Mouse (Mus musculus): ENCODE measurements around the gene Cib1. TPM values are rescaled to one million over a fixed set of nuclear protein-coding genes. Genes with fewer than 3 reads are reported as not detected.

Cib1 gene
- total RNA-seq, 2 experiments from 2014 or later = 5.8 to 8.5 TPM

DNA sequence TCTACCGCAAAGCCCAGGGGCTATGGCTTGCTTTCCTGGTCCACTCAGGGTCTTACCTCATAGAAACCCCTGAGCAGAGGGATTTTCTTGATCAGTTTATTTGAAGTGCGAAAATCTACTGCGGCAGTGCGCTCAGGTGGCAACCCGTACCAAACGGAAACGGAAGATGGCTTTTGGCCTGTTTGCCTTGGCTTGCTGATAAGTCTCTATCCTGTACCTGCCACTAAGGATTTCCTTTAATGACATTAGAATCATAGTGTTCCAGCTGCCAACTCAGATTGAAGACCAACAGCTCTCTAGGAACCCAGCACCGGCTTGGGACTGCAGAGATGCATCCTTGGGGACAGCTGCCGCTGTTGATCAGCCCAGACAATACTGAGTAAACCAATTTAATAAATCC is 1.2 kb upstream of the Cib1 start:
- no peak for DNase-seq

DNA sequence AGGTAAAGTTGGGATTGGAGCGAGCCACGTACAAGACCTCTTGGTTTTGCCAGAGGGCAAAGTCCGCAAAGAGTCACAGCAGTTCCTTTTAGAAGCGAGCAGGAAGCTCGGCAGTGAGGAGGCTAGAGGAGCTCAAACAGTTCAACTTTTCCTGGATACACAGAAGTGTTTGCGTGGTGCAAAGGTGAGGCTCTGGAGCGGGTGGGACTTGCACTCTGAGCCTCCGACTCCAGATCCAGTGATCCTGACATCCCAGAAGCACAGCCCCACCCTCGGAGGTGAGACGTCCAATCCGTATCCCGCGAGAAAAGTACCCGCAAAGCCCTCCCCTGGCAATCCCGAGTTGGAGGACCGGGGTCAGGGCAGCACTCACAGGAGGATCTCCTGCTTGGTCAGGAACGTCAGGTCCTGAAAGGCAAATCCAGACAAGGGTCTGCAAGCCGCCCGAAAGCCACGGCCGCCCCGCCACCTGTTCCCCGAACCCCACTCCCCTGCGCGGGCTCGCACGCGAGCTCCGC is 583 bp downstream of the Cib1 start:
- DNase-seq = no peak

DNA sequence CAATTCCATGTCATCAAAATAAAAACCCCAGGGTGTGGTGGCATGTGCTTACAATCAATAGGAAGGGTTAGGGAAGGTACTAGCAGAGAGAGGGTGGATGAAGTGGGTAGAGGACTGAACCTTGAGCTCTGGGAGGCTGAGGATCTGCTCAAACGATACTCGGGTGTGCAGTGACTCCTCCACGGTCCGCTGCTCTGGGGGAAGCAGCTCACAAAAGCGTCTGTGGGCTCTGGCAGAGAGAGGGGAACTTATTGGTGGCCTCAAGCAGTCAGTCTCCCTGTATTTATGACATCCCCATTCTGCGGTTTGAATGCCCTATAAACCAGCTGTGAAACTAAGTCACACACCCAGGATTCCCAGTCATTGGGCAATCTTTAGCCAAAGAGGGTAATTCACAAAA is 2.4 kb downstream of the Cib1 start:
- no peak for DNase-seq

DNA sequence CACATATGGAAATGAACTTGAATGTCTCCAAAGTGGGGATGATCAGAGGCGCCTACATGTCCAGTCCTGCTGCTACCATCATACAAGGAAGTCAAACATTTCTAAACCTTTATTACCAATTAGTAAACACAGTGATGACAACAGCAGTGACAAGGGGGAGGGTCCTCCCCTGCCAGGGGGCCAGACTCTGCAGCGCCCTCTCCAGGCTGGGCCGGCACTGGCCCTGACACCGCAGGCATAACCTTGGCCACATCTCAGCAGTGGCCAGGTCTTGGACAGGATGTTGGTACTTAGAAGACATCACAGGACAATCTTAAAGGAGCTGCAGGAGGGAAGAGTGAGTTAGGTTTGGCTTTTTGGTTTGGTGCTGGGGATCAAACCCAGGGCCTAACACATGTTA is 5.5 kb downstream of the Cib1 start:
- no peak for DNase-seq

DNA sequence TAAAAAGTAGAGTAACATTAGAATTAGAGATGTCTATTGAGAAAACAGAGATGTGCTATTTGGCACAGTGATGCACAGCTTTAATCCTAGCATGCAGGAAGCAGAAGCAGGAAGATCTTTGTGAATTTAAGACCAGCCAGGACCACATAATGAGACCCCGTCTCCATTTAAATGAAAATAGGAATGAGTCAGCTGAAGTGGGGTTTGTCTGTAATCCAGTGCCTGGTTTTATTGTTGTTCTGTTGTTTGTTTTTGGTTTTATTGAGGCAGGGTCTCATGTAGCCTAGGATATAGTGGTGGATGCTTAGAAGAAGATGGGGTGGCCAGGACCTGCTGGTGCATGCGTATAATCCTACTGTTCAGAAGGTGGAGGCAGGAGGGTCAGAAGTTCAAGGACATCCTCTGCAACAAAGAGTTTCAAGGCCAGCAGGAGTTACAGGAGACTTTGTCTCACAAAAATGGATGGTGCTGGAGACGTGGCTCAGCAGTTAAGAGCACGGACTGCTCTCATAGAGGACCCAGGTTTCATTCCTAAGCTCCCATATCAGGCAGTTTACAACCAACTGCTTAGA is 11.3 kb downstream of the Cib1 start:
- DNase-seq = no peak

DNA sequence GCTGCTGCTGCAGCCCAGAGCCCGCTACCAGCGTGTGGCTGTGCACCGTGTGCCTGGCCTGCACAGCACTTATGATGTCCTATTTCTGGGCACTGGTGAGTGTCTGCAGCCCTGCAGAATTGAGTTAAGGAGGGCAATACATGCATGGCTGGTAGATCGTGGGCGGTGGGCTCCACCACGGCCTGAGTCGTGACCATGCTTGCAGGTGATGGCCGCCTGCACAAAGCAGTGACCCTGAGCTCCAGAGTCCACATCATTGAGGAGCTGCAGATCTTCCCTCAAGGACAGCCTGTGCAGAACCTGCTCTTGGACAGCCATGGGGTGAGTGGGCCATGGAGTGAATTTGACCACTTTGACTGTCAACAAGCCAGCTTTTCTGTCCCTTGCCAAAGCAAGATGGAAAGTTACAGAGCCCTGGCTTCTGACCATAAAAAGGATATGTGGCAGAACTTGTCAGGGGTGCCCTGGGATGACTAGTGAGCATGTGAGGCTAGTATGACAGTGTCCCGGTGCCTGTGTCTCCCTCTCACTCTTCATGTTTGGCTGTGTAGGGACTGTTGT is 12.3 kb downstream of the Cib1 start:
- no peak for DNase-seq

DNA sequence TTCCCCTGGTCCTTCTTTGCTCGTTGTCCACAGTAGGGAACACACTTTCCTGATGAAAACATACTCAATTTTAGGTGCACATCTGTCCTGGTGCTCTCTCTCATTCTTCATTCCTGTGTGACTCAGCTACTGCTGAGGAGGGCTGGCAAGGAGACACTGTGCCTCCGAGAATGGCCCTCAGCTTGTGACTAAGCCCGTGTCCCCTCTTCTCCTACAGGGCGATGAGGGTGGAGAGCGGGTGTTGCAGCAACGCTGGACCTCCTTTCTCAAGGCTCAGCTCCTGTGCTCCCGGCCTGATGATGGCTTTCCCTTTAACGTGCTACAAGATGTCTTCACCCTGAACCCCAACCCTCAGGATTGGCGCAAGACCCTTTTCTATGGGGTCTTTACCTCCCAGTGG is 13.9 kb downstream of the Cib1 start:
- DNase-seq = no peak

DNA sequence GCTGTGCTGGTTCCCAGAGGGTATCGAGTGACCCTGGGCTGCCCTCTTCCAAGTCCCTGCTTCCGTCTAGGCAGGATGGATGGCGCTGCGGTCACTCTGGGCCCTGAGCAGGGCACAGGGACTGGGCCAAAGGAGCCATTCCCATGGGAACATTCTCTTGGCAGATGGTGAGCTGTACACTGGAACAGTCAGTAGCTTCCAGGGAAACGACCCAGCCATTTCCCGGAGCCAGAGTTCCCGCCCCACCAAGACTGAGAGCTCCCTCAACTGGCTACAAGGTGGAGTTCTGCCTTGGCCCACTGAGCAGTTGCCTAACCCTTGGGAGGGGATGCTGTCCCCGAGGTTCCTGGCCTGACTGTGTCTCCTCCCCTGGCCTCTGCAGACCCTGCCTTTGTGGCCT is 16.0 kb downstream of the Cib1 start:
- peak; percentile 75 for DNase-seq

DNA sequence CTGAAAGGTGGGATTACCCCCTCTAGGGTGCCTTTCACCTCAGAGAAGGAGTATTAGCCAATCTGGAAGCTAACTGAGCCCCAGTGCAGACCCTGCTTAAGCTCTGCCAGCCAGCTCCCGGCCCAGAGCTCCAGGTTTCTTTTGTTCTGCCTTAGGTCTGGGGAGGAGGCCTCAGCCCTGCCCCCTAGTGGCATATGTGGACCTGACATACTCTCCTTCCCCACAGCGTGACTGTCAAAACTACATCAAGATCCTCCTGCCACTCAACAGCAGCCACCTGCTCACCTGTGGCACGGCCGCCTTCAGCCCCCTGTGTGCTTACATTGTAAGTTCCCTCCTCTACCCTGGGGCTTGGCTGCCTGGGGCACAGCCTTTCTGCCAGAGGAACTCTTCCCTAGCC is 17.2 kb downstream of the Cib1 start:
- peak; percentile 43 for DNase-seq

DNA sequence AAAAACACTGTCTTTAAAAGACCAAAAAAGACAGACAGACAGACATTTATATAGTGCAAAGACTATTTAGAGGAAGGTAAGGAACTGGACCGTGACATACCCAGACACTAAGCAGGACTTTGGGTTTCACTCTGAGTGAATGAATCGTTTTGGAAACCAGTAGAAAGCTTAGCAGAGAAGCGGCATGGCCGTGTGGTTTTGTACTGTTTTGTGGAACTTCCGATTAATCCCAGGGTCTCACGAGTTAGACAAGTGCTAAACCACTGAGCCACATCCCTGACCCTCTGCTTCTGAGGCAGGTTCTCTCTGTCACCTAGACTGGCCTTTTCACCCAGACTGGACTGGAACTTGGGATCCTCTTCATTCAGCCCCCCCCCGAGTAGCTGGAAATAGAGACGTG is 18.2 kb downstream of the Cib1 start:
- DNase-seq = no peak

DNA sequence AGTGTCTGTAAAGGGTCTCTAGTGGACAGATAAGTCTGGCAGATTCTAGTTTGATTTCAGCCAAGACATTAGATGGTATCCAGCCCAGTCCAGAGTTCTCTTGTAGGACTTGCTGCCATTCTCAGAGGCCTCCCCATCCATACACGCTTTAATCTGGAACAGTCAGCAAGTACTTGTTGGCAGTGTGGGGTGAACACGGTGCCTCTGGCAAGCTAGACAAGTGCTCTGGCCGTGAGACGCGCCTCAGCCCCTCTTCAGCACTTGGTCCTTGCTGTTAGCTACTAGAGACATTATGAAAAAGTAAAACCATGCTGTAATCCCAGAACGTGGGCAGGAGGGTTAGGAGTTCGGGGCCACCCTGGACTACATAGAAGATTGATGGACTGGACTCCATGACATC is 19.0 kb downstream of the Cib1 start:
- no peak for DNase-seq

DNA sequence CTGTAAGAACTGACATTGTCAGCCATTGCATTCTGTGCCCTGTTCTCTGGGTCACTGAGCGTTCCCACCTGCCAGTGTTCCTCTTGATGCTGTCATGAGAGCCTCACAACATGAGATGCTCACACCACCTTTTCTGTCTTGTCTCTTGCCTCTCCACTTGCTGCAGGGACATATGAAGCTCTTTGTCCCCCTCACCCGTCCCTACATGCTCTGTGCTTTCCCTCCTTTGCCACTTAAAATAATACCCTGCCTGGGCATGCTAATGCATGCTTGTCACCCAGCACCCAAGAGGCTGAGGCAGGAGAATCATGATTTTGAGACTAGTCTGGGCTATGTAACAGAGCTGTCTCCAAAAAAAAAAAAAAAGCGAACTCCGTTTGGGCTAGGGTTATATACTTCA is 21.6 kb downstream of the Cib1 start:
- no peak for DNase-seq

DNA sequence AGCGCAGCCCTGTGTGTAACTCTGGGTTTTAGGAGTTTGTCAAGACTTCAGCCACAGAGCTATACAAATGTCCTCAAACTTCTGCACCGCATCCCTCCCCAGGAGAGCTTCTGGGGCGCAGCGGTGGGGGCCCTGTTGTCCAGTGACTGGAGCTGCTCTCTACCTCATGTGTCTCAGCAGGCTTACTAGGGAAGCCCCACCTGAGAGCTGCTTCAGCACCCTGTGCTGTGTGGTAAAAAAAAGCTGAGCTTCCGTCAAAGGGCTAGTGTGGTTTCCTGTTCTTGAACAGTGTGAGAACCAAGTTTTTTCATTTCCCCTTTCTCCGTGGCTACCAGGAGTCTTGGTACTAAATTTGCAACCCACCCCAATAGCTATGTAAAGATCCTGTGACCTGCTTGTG is 22.9 kb downstream of the Cib1 start:
- no peak for DNase-seq

DNA sequence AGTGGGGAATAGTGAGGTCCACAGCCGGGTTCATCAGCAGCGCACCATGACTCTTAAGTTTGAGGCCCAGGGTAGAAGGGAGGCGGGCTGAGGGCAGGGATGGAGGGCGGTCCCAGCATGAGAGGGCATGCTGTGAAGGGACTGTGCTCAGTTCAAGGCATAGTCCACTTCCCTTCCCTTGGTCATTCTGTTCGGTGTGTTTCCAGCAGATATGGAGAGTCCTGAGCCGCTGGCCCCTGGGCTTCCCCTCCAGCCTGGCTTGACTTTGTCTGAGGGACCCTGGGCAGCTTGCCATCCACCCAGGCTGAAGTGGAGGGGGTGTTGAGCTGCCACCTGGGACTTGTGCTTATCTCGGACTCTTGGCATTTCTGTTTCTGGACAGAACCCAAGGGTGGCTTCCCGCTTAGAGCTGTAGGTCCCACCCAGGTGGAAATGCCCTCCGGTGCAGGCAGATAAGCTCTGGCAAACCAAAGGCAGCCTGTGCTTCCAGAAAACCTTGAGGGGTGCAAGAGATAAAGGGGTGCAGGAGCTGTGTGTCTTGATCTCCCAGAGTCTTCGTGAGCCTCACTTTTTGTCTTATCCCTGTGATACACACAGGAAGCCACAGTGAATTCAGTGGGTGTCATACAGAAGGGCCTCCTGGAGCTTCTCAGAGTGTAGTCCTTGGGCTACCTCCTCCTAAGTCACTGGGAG is 23.7 kb downstream of the Cib1 start:
- no peak for DNase-seq

DNA sequence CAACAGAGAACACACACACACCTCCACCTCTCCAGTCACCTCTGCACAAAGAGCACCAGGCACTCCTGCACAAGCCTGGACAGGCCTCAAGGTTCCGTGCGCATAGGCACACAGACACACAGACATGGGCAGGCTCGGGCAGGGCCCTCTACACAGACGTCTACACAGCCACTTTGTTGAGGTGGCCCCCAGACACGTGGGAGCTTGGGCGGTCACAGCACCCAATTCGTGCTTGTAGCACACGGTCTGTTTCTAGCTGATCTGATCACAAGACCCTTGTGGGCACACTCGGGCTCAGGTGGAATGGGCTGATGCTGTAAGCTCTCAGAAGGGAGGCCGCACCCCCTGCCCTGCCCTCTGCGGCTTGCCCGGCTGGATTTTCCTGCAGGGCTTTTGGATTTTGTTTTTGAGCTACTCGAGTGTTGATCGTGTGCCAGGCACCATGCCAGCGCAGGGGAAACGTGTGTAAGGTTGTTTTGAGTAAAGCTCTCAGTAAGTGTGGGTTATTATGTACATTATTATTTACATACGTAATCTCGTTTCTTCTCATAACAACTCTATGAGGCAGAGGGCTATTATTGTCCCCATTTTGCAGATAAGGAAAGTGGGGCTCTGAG is 24.5 kb downstream of the Cib1 start:
- DNase-seq = no peak

DNA sequence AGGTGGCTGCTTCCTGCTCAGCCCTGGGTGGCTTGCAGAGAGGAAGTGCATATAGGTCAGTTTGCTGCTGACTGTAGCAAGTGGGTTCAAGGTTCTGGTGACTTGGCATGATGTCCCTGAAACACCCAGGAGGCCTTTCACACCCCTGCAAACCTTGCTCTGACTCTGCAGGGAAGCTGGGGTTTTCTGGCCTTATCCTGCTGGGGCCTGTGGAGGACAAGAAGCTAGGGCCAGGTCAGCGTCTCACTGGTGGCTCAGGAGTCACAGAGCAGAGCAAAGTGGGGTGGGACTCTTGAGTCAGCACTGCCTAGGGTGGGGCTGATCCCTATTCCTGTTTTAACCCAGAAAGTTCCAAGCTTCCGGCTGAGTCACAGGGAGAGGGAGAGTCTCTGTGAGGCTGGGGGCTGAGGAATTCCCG is 25.3 kb downstream of the Cib1 start:
- DNase-seq = no peak

DNA sequence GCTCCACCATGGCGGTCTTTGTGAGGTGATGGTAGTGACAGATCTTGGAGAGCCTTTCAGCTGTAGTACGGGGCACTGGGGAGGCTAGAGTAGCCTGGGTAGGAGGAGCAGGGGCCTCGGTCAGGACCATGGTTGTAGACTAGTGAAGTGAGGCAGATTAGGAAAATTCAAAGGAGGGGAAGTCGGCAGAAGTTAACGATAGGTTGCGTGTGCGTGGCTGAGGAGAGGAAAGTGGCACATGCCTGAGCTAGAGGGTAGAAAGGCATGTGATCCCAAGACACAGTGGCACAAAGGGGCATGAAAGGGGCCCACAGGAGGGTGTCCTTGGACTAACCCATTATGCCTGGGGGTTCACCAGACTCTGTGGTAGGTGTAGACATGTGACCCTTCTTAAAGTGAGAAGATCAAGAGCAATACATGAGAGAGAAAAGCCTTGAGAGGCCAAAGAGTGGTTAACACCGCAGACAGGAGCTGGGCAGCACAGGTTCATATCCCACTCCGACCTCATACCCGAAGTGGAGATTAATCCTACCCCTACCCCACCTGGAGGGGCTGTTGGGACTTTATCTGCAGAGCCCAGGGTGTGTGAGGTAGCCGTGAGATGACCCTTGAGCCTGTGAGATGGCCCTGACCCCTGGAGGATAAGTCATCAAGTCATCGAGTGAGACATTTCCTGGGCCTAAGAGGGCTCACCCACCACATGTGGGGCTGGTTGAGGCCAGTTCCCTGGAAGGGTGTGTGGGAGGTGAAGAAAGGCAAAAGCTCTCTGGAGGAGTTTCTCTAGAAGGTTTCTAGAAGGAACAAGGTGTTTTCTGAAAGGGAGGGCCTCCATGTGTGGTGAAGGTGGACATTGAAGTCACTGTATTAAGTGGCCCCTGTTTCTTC is 26.7 kb downstream of the Cib1 start:
- no peak for DNase-seq

DNA sequence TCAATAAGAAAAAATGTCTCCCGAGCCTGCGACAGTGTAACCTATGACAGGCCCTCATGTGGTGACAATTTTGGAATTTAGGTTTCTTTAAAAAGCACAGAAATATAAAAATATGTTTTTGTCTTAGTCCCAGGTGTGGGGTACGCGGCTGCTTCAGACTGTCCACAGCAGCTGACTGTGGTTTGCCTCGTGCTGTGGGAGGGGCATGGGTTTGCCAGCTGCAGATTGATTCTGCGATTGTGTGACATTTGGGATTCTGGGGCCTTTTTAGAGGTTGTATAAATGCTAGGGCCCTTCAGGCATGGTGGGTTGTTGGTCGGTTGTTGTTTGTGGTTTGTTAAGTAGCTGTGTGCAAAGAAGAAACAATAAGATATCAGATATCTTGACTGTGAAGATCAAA is 27.7 kb downstream of the Cib1 start:
- DNase-seq = no peak

DNA sequence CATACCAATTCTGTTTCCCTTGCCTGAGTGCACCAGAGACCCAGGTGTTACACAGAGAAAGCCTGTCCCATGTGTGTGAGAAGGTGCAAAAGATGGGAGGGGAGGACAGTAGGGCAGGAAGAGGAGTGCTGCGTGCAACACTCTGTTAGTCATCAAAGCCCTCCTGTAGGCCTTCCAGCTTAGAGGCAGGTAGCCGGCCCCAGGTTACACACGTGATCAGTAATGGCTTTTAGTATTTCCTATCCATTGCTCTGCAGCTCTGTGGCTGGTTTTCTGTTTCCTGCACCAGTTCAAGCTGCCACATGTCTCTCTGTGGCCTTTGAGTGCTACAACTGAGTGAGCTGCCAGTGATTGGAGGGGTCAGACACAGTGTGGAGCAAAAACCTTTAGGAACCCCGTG is 28.3 kb downstream of the Cib1 start:
- no peak for DNase-seq

DNA sequence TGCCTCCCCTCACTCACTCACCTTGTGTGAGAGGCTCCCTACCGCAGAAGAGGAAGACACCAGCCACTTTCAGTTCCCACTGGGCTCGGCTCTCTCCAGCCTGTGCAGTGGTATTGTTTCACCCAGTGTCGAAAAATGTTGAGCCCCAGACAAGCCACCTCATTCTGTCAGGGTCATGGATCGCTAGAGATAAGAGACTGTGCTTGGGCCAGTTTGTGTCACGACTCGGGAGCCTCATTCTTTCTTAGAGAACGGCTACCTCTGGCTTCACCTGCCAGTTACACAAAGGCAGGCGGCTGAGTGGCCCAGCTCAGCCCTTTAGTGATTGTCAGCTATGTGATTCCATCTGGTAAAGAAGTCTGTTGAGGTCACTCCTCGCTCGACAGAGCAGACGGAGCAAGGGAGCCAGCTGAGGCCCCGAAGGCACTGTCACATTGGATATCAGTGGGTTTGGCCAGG is 28.9 kb downstream of the Cib1 start:
- no peak for DNase-seq

DNA sequence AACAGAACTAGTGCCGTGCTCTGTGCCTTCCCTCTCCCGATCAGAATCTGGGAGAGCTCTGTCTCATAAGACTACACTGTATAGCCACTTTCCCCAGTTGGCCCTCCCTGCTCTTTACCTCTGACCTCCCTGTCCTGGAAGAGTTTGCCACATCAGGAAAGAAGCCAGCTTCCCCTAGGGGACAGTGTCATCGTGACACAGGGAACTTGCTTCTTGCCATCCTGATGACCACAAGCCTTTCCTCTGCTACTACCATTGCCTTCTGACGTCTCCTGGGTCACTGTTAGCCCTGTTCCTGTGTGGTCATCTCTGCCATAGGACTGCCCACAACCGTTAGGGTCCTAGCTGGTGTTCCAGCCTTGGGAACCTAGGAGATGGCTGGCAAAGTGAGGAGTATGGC is 29.7 kb downstream of the Cib1 start:
- DNase-seq = no peak

DNA sequence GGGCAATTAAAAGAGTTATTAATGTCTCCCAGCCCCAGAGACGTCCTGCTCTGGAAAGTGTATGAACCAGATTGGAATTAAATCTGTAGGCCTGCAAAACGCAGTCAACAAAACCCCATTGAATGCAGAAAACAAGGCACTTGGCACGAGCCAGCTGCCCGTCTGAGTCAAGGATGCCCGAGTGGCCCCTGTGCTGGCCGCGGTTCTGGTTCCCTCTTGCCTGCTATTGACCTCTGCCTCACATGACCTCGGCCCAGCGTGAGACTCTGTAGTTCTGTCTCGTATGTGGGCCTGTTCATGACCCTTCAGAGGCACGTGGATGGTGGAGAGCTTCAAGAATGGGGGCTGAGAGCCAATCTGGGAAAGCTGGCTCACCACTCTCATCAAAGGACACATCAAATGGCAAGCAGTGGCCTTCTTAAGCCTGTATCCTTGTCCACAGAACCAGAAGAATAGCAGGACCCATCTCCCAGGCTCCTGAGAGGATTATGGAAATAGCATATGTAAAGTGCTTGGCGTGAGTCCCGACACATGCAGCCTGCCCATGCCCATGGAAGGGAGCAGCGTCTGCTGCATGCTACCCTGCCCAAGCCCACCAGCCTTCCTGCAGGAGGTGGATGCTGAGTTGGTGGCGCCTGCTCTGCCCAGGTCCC is 30.6 kb downstream of the Cib1 start:
- no peak for DNase-seq

Data from gastrocnemius, postnatal 25 days (tissue).